Mouse (Mus musculus): ENCODE results near the gene Glis1. TPM values are rescaled to one million over a fixed set of nuclear protein-coding genes. Genes with fewer than 3 reads are reported as not detected.
"Not testable (repeated sequence)": the region's sequence is repeated elsewhere in the genome, so short reads cannot be mapped to it uniquely, and the experiment has no call there.

Glis1 gene
- polyA plus RNA-seq, 1 experiment from 2014 or later: 2.2 TPM

- WGBS: 13% methylated on average over 10 of the region's 10 CpGs
- H3K27me3 ChIP-seq (ENCODE audit: low read depth, poor library complexity, severe bottlenecking): peaks cover 8% of the 10 kb centered on the region; the same call in 1 of the 2 replicates
- peak overlapping the region; percentile 79 for H3K27ac ChIP-seq (replicated peaks)
- DNase-seq (ENCODE audit: low spot score): peak; percentile 37
- no peaks in the 10 kb centered on the region for H3K9me3 ChIP-seq (replicated peaks)
- H3K4me1 ChIP-seq: peaks cover 33% of the 10 kb centered on the region
- 0 out of 2 replicates have a peak overlapping the region, but pooled peaks have one; percentile 4 for H3K4me3 ChIP-seq
- no peaks in the 10 kb centered on the region for H3K36me3 ChIP-seq
Observed at GRCm38 (mm10) chr4:107597898-107598580, 163.6 kb downstream of the Glis1 start.

GRCm38 (mm10) chr4:107598581-107598958 is 164.2 kb downstream of the Glis1 start:
- H3K9me3 ChIP-seq (replicated peaks); H3K27me3 ChIP-seq (ENCODE audit: low read depth, poor library complexity, severe bottlenecking); H3K4me3 ChIP-seq; H3K36me3 ChIP-seq; DNase-seq (ENCODE audit: low spot score): not testable (repeated sequence)
- Histone ChIP-seq H3K27ac (replicated peaks) (peak overlapping the region; percentile 79), H3K4me1 (peaks cover 33% of the 10 kb centered on the region)
- WGBS: 93% methylated on average over 5 of the region's 5 CpGs

GRCm38 (mm10) chr4:107602284-107602683 is 167.9 kb downstream of the Glis1 start:
- Histone ChIP-seq H3K9me3 (replicated peaks) (no peaks in the 10 kb centered on the region), H3K27ac (replicated peaks) (no peak overlapping the region), H3K4me1 (peaks cover 32% of the 10 kb centered on the region), H3K4me3 (no peak overlapping the region), H3K36me3 (no peaks in the 10 kb centered on the region), H3K27me3 (ENCODE audit: low read depth, poor library complexity, severe bottlenecking) (0 out of 2 replicates have a peak, but pooled peaks cover 9% of the 10 kb centered on the region)
- 82% methylated on average over 7 of the region's 7 CpGs for WGBS
- DNase-seq (ENCODE audit: low spot score): no peak

- WGBS: 85% methylated on average over 14 of the region's 14 CpGs
- 0 out of 2 replicates have a peak, but pooled peaks cover 9% of the 10 kb centered on the region for H3K27me3 ChIP-seq (ENCODE audit: low read depth, poor library complexity, severe bottlenecking)
- no peak overlapping the region for H3K4me3 ChIP-seq
- H3K9me3 ChIP-seq (replicated peaks): no peaks in the 10 kb centered on the region
- no peaks in the 10 kb centered on the region for H3K36me3 ChIP-seq
- H3K4me1 ChIP-seq: peaks cover 27% of the 10 kb centered on the region
- no peak overlapping the region for H3K27ac ChIP-seq (replicated peaks)
- DNase-seq (ENCODE audit: low spot score): no peak
Observed at GRCm38 (mm10) chr4:107602787-107603186, 168.4 kb downstream of the Glis1 start.

GRCm38 (mm10) chr4:107603208-107603607 is 168.8 kb downstream of the Glis1 start:
- no peaks in the 10 kb centered on the region for H3K9me3 ChIP-seq (replicated peaks)
- DNase-seq (ENCODE audit: low spot score): no peak
- WGBS: 81% methylated on average over 7 of the region's 7 CpGs
- no peaks in the 10 kb centered on the region for H3K36me3 ChIP-seq
- peaks cover 11% of the 10 kb centered on the region; the same call in 1 of the 2 replicates for H3K27me3 ChIP-seq (ENCODE audit: low read depth, poor library complexity, severe bottlenecking)
- no peak overlapping the region for H3K27ac ChIP-seq (replicated peaks)
- no peak overlapping the region for H3K4me3 ChIP-seq
- peaks cover 23% of the 10 kb centered on the region for H3K4me1 ChIP-seq

- no peaks in the 10 kb centered on the region for H3K9me3 ChIP-seq (replicated peaks)
- peaks cover 13% of the 10 kb centered on the region; the same call in 1 of the 2 replicates for H3K27me3 ChIP-seq (ENCODE audit: low read depth, poor library complexity, severe bottlenecking)
- peaks cover 31% of the 10 kb centered on the region for H3K4me1 ChIP-seq
- WGBS: 78% methylated on average over 17 of the region's 17 CpGs
- no peaks in the 10 kb centered on the region for H3K36me3 ChIP-seq
- peak overlapping the region; percentile 14; the same call in 1 of the 2 replicates for H3K27ac ChIP-seq (replicated peaks)
- no peak for DNase-seq (ENCODE audit: low spot score)
- no peak overlapping the region for H3K4me3 ChIP-seq
Observed at GRCm38 (mm10) chr4:107605964-107606602, 171.7 kb downstream of the Glis1 start.

GRCm38 (mm10) chr4:107609775-107610174 is 175.4 kb downstream of the Glis1 start:
- WGBS: 81% methylated on average over 8 of the region's 8 CpGs
- Histone ChIP-seq H3K4me1 (peaks cover 39% of the 10 kb centered on the region), H3K4me3 (no peak overlapping the region), H3K36me3 (no peaks in the 10 kb centered on the region), H3K9me3 (replicated peaks) (no peaks in the 10 kb centered on the region), H3K27ac (replicated peaks) (no peak overlapping the region; the same call in 1 of the 2 replicates), H3K27me3 (ENCODE audit: low read depth, poor library complexity, severe bottlenecking) (peaks cover 13% of the 10 kb centered on the region; the same call in 1 of the 2 replicates)
- DNase-seq (ENCODE audit: low spot score): no peak

- H3K4me3 ChIP-seq: no peak overlapping the region
- DNase-seq (ENCODE audit: low spot score): no peak
- no peaks in the 10 kb centered on the region for H3K9me3 ChIP-seq (replicated peaks)
- H3K27ac ChIP-seq (replicated peaks): no peak overlapping the region
- H3K27me3 ChIP-seq (ENCODE audit: low read depth, poor library complexity, severe bottlenecking): peaks cover 6% of the 10 kb centered on the region; the same call in 1 of the 2 replicates
- peaks cover 25% of the 10 kb centered on the region for H3K4me1 ChIP-seq
- 76% methylated on average over 9 of the region's 9 CpGs for WGBS
- H3K36me3 ChIP-seq: no peaks in the 10 kb centered on the region
Observed at GRCm38 (mm10) chr4:107611888-107612650, 177.7 kb downstream of the Glis1 start.

GRCm38 (mm10) chr4:107617596-107618230 is 183.3 kb downstream of the Glis1 start:
- Histone ChIP-seq H3K4me1 (peaks cover 20% of the 10 kb centered on the region), H3K4me3 (no peak overlapping the region), H3K9me3 (replicated peaks) (no peaks in the 10 kb centered on the region), H3K36me3 (no peaks in the 10 kb centered on the region), H3K27ac (replicated peaks) (peak overlapping the region; percentile 64), H3K27me3 (ENCODE audit: low read depth, poor library complexity, severe bottlenecking) (no peaks in the 10 kb centered on the region)
- DNase-seq (ENCODE audit: low spot score): no peak
- 55% methylated on average over 6 of the region's 6 CpGs for whole genome bisulfite sequencing

- Histone ChIP-seq H3K27ac (replicated peaks) (no peak overlapping the region), H3K4me1 (peaks cover 26% of the 10 kb centered on the region), H3K36me3 (no peaks in the 10 kb centered on the region), H3K27me3 (ENCODE audit: low read depth, poor library complexity, severe bottlenecking) (no peaks in the 10 kb centered on the region; the same call in 1 of the 2 replicates), H3K9me3 (replicated peaks) (no peaks in the 10 kb centered on the region), H3K4me3 (no peak overlapping the region)
- 93% methylated on average over 7 of the region's 7 CpGs for WGBS
- DNase-seq (ENCODE audit: low spot score): no peak
Observed at GRCm38 (mm10) chr4:107619487-107619886, 185.1 kb downstream of the Glis1 start.

- H3K4me3 ChIP-seq: no peak overlapping the region
- H3K9me3 ChIP-seq (replicated peaks): no peaks in the 10 kb centered on the region
- peaks cover 39% of the 10 kb centered on the region for H3K4me1 ChIP-seq
- DNase-seq (ENCODE audit: low spot score): no peak
- no peaks in the 10 kb centered on the region for H3K36me3 ChIP-seq
- no peaks in the 10 kb centered on the region; the same call in 1 of the 2 replicates for H3K27me3 ChIP-seq (ENCODE audit: low read depth, poor library complexity, severe bottlenecking)
- WGBS: 83% methylated on average over 5 of the region's 5 CpGs
- no peak overlapping the region for H3K27ac ChIP-seq (replicated peaks)
Observed at GRCm38 (mm10) chr4:107621366-107621765, 187.0 kb downstream of the Glis1 start.

- Histone ChIP-seq H3K4me3 (no peak overlapping the region), H3K27me3 (ENCODE audit: low read depth, poor library complexity, severe bottlenecking) (no peaks in the 10 kb centered on the region; the same call in 1 of the 2 replicates), H3K9me3 (replicated peaks) (no peaks in the 10 kb centered on the region), H3K27ac (replicated peaks) (no peak overlapping the region), H3K4me1 (peaks cover 38% of the 10 kb centered on the region), H3K36me3 (no peaks in the 10 kb centered on the region)
- WGBS: 78% methylated on average over 6 of the region's 6 CpGs
- DNase-seq (ENCODE audit: low spot score): no peak
Observed at GRCm38 (mm10) chr4:107622296-107622695, 187.9 kb downstream of the Glis1 start.
